Mouse (Mus musculus) liver, adult 2 months (tissue): ENCODE results near the gene Phf13.

Experiments used
- CTCF ChIP-seq: fragments of 200-500 bp; IDR thresholded peaks from 2 replicates; pipeline ENCODE4 v1.5.1; 2011; ENCODE audit warnings: low read depth, low read length, control low read depth
- POLR2A ChIP-seq: fragments of 200-500 bp; IDR thresholded peaks from 2 replicates; pipeline ENCODE4 v1.6.1; 2011; ENCODE audit warnings: low read length, control low read depth; ENCODE audit not compliant: insufficient read depth; ENCODE audit errors: extremely low read depth

DNA sequence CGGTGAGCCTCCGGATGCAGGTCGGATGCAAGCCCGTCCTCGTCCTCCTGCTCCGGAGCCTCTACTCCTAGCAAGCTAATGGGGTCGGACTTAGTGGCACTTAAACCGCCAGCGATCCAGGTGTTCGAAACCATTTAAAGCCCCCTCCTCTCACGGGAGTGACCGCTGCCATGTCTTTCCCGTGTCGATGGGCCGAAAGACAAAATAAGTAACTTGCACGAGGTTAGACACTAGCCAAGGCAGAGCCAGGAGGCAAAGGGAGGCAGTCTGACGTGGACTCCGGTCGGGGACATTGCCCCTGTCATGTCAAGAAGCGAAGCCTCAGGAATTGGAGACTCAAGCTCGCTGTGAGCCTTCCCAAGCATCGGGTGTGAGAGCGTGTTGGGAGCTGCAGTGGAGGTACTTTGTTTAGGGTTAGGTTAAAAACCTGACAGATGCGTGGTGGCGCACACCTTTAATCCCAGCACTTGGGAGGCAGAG is 43.8 kb upstream of the Phf13 start:
- TF ChIP-seq CTCF (no peak), POLR2A (no peak)
